Comparison of ENCODE assay signal across 9 mouse cellular contexts in genomic region chr14:75828221-75828620, GRCm38 (mm10). TPM values are rescaled to one million over a fixed set of nuclear protein-coding genes. Genes with fewer than 3 reads are reported as not detected.
DNase-seq lines count a peak whose midpoint lies in the region; ATAC-seq and TF ChIP-seq lines count a peak whose summit lies in the region.
"Had no signal": no experiment of that assay in that cellular context is flagged by ENCODE, and none has a peak within 500 bp of the region (broad histone marks: within the 10 kb centered on the region; RNA-seq: fewer than 3 reads in every experiment).

No protein-coding gene starts in this region.

- no peaks in the 10 kb centered on the region for H3K36me3 ChIP-seq in heart, embryonic 15.5 days
- no peaks in the 10 kb centered on the region for H3K36me3 ChIP-seq in heart, adult 2 months (ENCODE audit: control insufficient read depth, insufficient read depth, low read length)
- H3K36me3 ChIP-seq in embryonic facial prominence, embryonic 14.5 days (ENCODE audit: control insufficient read depth, insufficient read depth, low read length), result no peaks in the 10 kb centered on the region
- no peaks in the 10 kb centered on the region for H3K36me3 ChIP-seq in kidney, postnatal 0 days (ENCODE audit: insufficient read depth, low read length)
- no peaks in the 10 kb centered on the region for H3K36me3 ChIP-seq in midbrain, embryonic 12.5 days
- H3K36me3 ChIP-seq: G1E had no signal

- H3K79me2 ChIP-seq in heart, adult 2 months (replicated peaks; ENCODE audit: control insufficient read depth, insufficient read depth, low read length), result no peaks in the 10 kb centered on the region

- no peak for TF ChIP-seq POLR2A in heart, adult 2 months (IDR thresholded peaks at IDR 0.05; ENCODE audit: insufficient read depth, low read depth, low read length)

- H3K4me2 ChIP-seq in heart, embryonic 15.5 days, result peak overlapping the region; percentile 67; the same call in 1 of the 2 replicates
- H3K4me2 ChIP-seq in embryonic facial prominence, embryonic 14.5 days (ENCODE audit: low read depth, low read length), result peak overlapping the region; percentile 61; the same call in 1 of the 2 replicates
- H3K4me2 ChIP-seq in kidney, postnatal 0 days (ENCODE audit: low read length), result 0 out of 2 replicates have a peak overlapping the region, but pooled peaks have one; percentile 49
- peak overlapping the region; percentile 50; the same call in 1 of the 2 replicates for H3K4me2 ChIP-seq in midbrain, embryonic 12.5 days (replicated peaks)

- ATAC-seq in heart, embryonic 15.5 days (replicated peaks; ENCODE audit: insufficient number of reproducible peaks, insufficient read depth, low FRiP score, low read depth), result no peak
- ATAC-seq in embryonic facial prominence, embryonic 14.5 days (ENCODE audit: low read depth), result no peak
- ATAC-seq in kidney, postnatal 0 days (replicated peaks; ENCODE audit: low FRiP score, low read depth), result 0 out of 2 replicates have a peak, but pooled peaks have one; percentile 23
- ATAC-seq in midbrain, embryonic 12.5 days (ENCODE audit: low FRiP score, low read depth), result no peak

- TF ChIP-seq CTCF in heart, adult 2 months (IDR thresholded peaks at IDR 0.05), result no peak
- no peak for TF ChIP-seq CTCF in kidney, postnatal 0 days (IDR thresholded peaks at IDR 0.05; ENCODE audit: low read depth)

- WGBS in heart, embryonic 15.5 days, result 46% methylated on average over 11 of the region's 11 CpGs
- WGBS in heart, adult 2 months, result 61% methylated on average over 11 of the region's 11 CpGs
- 12% methylated on average over 11 of the region's 11 CpGs for WGBS in embryonic facial prominence, embryonic 14.5 days
- WGBS in kidney, postnatal 0 days, result 35% methylated on average over 11 of the region's 11 CpGs
- 41% methylated on average over 11 of the region's 11 CpGs for WGBS in midbrain, embryonic 12.5 days

- no peak for DNase-seq in heart, adult 2 months
- DNase-seq in embryonic facial prominence, embryonic 14.5 days (ENCODE audit: low spot score), result no peak
- DNase-seq in kidney, postnatal 0 days (ENCODE audit: low spot score), result no peak
- DNase-seq in spleen, postnatal 36 days (ENCODE audit: low spot score in 2 of 2), result no peak
- DNase-seq in Muller cell, postnatal 12 days (ENCODE audit: inconsistent ontology term), result no peak
- DNase-seq in frontal cortex, postnatal 25 days (ENCODE audit: low spot score in 2 of 2), result no peak

- H3K4me1 ChIP-seq in heart, embryonic 15.5 days (replicated peaks), result peaks cover 15% of the 10 kb centered on the region
- peaks cover 3% of the 10 kb centered on the region for H3K4me1 ChIP-seq in heart, adult 2 months (ENCODE audit: control insufficient read depth, insufficient read depth, low read length)
- H3K4me1 ChIP-seq in embryonic facial prominence, embryonic 14.5 days (ENCODE audit: control insufficient read depth, insufficient read depth, low read length), result peaks cover 9% of the 10 kb centered on the region; the same call in 1 of the 2 replicates
- H3K4me1 ChIP-seq in kidney, postnatal 0 days (replicated peaks; ENCODE audit: insufficient read depth, low read length), result peaks cover 7% of the 10 kb centered on the region
- peaks cover 17% of the 10 kb centered on the region for H3K4me1 ChIP-seq in midbrain, embryonic 12.5 days

- H3K9ac ChIP-seq in heart, embryonic 15.5 days, result no peak overlapping the region
- no peak overlapping the region for H3K9ac ChIP-seq in heart, adult 2 months (ENCODE audit: low read depth, low read length)
- no peak overlapping the region for H3K9ac ChIP-seq in embryonic facial prominence, embryonic 14.5 days (ENCODE audit: low read depth, low read length)
- H3K9ac ChIP-seq in kidney, postnatal 0 days (ENCODE audit: low read depth, low read length), result peak overlapping the region; percentile 15; the same call in 1 of the 2 replicates
- H3K9ac ChIP-seq in midbrain, embryonic 12.5 days (replicated peaks), result no peak overlapping the region

- no peak for TF ChIP-seq EP300 in heart, adult 2 months (IDR thresholded peaks at IDR 0.05; ENCODE audit: insufficient read depth, low read depth, low read length)

- intact Hi-C loops in heart, adult 2 months (cut with DNase I), result no loop called here

- no peak overlapping the region for H3K4me3 ChIP-seq in heart, embryonic 15.5 days
- no peak overlapping the region for H3K4me3 ChIP-seq in heart, adult 2 months
- H3K4me3 ChIP-seq in embryonic facial prominence, embryonic 14.5 days (ENCODE audit: low read depth, low read length), result no peak overlapping the region
- no peak overlapping the region for H3K4me3 ChIP-seq in kidney, postnatal 0 days (replicated peaks; ENCODE audit: low read depth, low read length)
- no peak overlapping the region for H3K4me3 ChIP-seq in midbrain, embryonic 12.5 days

- H3K9me3 ChIP-seq in heart, embryonic 15.5 days (replicated peaks), result no peaks in the 10 kb centered on the region
- H3K9me3 ChIP-seq in embryonic facial prominence, embryonic 14.5 days (ENCODE audit: control insufficient read depth, low read length), result no peaks in the 10 kb centered on the region
- H3K9me3 ChIP-seq in kidney, postnatal 0 days (replicated peaks; ENCODE audit: low read length), result no peaks in the 10 kb centered on the region
- no peaks in the 10 kb centered on the region for H3K9me3 ChIP-seq in midbrain, embryonic 12.5 days
- H3K9me3 ChIP-seq: G1E had no signal

- 0 out of 2 replicates have a peak, but pooled peaks cover 4% of the 10 kb centered on the region for H3K27me3 ChIP-seq in heart, embryonic 15.5 days
- no peaks in the 10 kb centered on the region for H3K27me3 ChIP-seq in heart, adult 2 months (ENCODE audit: control insufficient read depth, insufficient read depth, low read length)
- peaks cover 12% of the 10 kb centered on the region; the same call in 1 of the 2 replicates for H3K27me3 ChIP-seq in embryonic facial prominence, embryonic 14.5 days (replicated peaks; ENCODE audit: control insufficient read depth, insufficient read depth, low read length)
- H3K27me3 ChIP-seq in kidney, postnatal 0 days (ENCODE audit: insufficient read depth, low read length), result no peaks in the 10 kb centered on the region
- peaks cover 27% of the 10 kb centered on the region for H3K27me3 ChIP-seq in midbrain, embryonic 12.5 days

- H3K27ac ChIP-seq in heart, embryonic 15.5 days, result no peak overlapping the region
- no peak overlapping the region for H3K27ac ChIP-seq in heart, adult 2 months
- no peak overlapping the region for H3K27ac ChIP-seq in embryonic facial prominence, embryonic 14.5 days (replicated peaks; ENCODE audit: low read depth, low read length)
- H3K27ac ChIP-seq in kidney, postnatal 0 days, result peak overlapping the region; percentile 43; the same call in 1 of the 2 replicates
- H3K27ac ChIP-seq in midbrain, embryonic 12.5 days (replicated peaks), result no peak overlapping the region

RNA-seq across cellular contexts. Expression of gene Tpt1, which starts 16.7 kb away (rescaled TPM):
- 751 and 926 TPM in 2 replicates for polyA plus RNA-seq in heart, embryonic 15.5 days (2015; fragmentation: Nextera tagmentation; extraction: Ambion mirVana)
- 1,000 to 10,000 TPM; 2,957 to 3,343 TPM for total RNA-seq in heart, adult 2 months (2021)
- polyA plus RNA-seq in heart, adult 2 months (2012; rRNA removed), result 1,003 and 1,026 TPM in 2 replicates
- polyA plus RNA-seq in embryonic facial prominence, embryonic 14.5 days (2014; fragmentation: Nextera tagmentation; extraction: Ambion mirVana), result 1,262 and 1,432 TPM in 2 replicates
- polyA plus RNA-seq in kidney, postnatal 0 days (2015; fragmentation: Nextera tagmentation; extraction: Ambion mirVana), result 1,400 and 1,543 TPM in 2 replicates
- 921 and 956 TPM in 2 replicates for polyA plus RNA-seq in midbrain, embryonic 12.5 days (2016; fragmentation: Nextera tagmentation; extraction: Ambion mirVana)

RNA-seq across cellular contexts. Expression of gene Slc25a30, which starts 41.4 kb away (rescaled TPM):
- polyA plus RNA-seq in heart, embryonic 15.5 days (2015; fragmentation: Nextera tagmentation; extraction: Ambion mirVana), result 5.6 and 5.8 TPM in 2 replicates
- 10 to 100 TPM; 13.9 to 15.2 TPM for total RNA-seq in heart, adult 2 months (2021)
- 6.3 and 7.2 TPM in 2 replicates for polyA plus RNA-seq in heart, adult 2 months (2012; rRNA removed)
- 4.3 and 4.4 TPM in 2 replicates for polyA plus RNA-seq in embryonic facial prominence, embryonic 14.5 days (2014; fragmentation: Nextera tagmentation; extraction: Ambion mirVana)
- polyA plus RNA-seq in kidney, postnatal 0 days (2015; fragmentation: Nextera tagmentation; extraction: Ambion mirVana), result 22.7 and 24.3 TPM in 2 replicates
- polyA plus RNA-seq in midbrain, embryonic 12.5 days (2016; fragmentation: Nextera tagmentation; extraction: Ambion mirVana), result 7.5 and 8.3 TPM in 2 replicates
